Mouse (Mus musculus): ENCODE measurements around the gene Lin52. TPM values are rescaled to one million over a fixed set of nuclear protein-coding genes. Genes with fewer than 3 reads are reported as not detected.
"Not testable (repeated sequence)": the region's sequence is repeated elsewhere in the genome, so short reads cannot be mapped to it uniquely, and the experiment has no call there.

Gene Lin52
- polyA plus RNA-seq, 1 experiment from 2014 or later, result 23.7 TPM

DNA sequence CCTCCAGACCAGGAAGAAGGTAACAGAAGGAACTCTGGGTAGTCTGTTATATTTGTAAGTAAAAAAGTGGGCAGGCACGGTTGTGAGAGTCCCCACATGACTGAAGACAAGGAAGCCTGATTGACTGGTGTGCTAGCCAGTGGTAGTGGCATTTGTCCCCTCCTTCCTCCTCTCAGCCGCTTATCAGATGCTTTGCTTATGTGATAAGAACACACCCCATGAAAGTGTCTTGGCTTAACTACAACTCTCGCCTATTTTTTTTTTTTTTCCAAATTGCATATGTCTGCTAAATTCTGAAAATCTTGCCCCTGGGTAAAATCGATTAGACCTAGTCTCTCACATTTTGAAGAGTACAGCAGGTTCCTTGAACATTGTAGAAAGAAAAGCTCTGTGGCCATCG lies 79.2 kb downstream of the Lin52 start:
- Histone ChIP-seq H3K27me3 (ENCODE audit: insufficient read depth, low read length) (no peaks in the 10 kb centered on the region), H3K9ac (replicated peaks; ENCODE audit: low read length) (no peak overlapping the region), H3K27ac (ENCODE audit: low read length) (no peak overlapping the region), H3K4me3 (ENCODE audit: low read length) (no peak overlapping the region), H3K9me3 (ENCODE audit: low read length) (no peaks in the 10 kb centered on the region), H3K4me2 (replicated peaks; ENCODE audit: low read depth, low read length) (no peak overlapping the region), H3K36me3 (ENCODE audit: insufficient read depth, low read length) (0 out of 2 replicates have a peak, but pooled peaks cover 3% of the 10 kb centered on the region), H3K4me1 (ENCODE audit: insufficient read depth, low read length) (peaks cover 1% of the 10 kb centered on the region)
- WGBS, result 88% methylated on average over 5 of the region's 5 CpGs
- ATAC-seq (ENCODE audit: low FRiP score, low TSS enrichment), result no peak

DNA sequence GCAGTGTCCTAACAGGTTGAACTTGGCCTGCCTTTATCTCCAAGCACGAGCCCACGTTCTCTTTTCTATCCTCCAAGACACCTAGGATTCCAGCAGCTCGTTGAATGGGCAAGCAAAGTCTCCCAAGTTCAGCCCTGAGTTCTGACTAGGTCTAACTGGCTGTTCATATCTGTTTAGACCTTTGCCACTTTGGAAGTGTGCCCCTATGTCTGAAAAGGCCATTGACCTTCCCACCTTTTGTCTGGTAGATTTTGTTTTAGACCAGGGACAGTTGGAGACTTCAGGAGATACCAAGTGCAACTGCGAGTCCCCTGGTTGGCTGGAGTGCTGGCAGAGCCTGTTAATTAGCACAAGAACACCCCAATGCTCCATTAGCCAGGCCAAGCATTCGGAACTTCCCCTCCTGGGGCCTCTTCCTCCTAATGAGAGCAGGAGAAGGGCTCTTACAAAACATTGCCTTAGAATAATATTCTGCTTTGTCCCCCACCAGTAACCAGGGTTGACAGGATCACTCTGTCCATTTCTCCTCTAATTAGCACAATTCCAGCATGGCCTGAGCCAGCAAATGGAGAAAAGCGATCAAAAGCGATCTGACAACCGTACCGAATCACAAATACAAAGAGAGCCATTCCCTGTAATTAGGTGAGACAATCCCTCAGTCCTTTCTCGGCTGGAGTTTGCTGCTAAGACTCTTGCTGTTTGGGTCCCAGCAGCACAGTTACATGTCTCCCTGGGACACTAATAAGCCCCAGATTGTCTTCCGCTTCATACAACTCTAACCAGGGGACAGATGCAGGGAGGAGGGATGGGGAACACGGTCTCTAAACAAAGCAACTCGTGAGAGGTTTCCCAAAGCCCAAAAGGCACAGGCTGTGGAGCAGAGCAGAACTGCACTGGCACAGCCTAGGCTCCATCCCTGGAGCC lies 80.9 kb downstream of the Lin52 start:
- H3K9ac ChIP-seq (replicated peaks; ENCODE audit: low read length), result no peak overlapping the region
- H3K4me3 ChIP-seq (ENCODE audit: low read length), result no peak overlapping the region
- no peak overlapping the region for H3K4me2 ChIP-seq (replicated peaks; ENCODE audit: low read depth, low read length)
- 0 out of 2 replicates have a peak, but pooled peaks cover 3% of the 10 kb centered on the region for H3K36me3 ChIP-seq (ENCODE audit: insufficient read depth, low read length)
- ATAC-seq (ENCODE audit: low FRiP score, low TSS enrichment), result no peak
- H3K27ac ChIP-seq (ENCODE audit: low read length), result no peak overlapping the region
- no peaks in the 10 kb centered on the region for H3K27me3 ChIP-seq (ENCODE audit: insufficient read depth, low read length)
- H3K9me3 ChIP-seq (ENCODE audit: low read length), result no peaks in the 10 kb centered on the region
- no peaks in the 10 kb centered on the region for H3K4me1 ChIP-seq (ENCODE audit: insufficient read depth, low read length)
- WGBS, result 73% methylated on average over 13 of the region's 13 CpGs

DNA sequence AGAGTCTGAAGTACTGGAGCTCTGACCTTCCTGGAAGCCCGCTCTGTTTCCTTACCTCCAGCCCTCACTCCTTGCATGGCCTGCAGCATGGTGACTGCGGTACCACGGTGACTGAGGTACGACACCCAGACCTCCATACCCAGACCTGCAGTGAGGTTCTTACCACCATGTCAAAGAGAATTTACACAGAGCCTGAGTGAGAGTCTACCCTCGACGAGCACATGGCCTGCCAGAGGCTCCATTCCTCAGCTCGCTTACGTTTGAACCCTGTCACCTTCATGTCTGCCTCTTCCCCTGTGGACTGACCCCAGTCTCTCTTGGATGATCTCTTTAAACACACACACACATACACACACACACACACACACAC lies 81.6 kb downstream of the Lin52 start:
- no peaks in the 10 kb centered on the region for H3K27me3 ChIP-seq (ENCODE audit: insufficient read depth, low read length)
- ATAC-seq (ENCODE audit: low FRiP score, low TSS enrichment), result no peak

DNA sequence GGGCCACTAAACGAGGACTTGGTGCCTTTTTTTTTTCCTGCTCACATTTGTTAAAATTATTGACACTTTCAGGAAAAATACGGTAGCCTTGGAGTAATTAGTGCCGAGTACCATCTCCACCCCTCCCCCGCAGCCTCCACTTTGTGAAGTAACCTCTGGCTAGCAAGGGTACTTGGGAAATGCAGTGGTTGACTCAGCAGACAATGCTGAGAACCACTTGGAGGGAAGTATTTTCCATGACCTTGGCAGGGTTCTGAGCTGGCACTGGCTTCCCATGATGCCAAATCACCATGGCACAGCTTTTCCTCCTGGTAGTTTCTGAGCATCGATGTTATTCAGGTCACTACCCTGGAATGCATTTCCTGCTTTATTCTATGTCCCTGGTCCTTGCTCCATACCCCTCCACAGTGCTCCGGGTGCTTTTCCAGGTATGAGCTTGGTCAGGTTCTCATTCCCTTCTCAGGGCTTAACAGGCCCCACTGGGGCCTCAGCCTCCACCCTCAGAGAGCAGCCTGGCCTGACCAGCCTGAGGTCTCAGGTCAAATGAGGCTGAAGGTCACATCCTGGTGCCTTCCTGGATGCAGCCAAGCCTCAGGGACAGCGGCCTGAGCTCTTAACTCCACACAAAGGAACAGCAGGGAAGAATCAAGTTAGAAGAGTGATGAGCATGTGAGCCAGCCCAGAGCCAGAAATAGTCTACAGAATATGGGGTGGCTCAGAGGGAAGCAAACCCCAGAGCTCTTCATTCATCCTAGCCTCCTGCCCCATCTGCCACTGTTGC lies 82.7 kb downstream of the Lin52 start:
- no peak for ATAC-seq (ENCODE audit: low FRiP score, low TSS enrichment)
- Histone ChIP-seq H3K4me3 (ENCODE audit: low read length) (no peak overlapping the region), H3K36me3 (ENCODE audit: insufficient read depth, low read length) (0 out of 2 replicates have a peak, but pooled peaks cover 3% of the 10 kb centered on the region), H3K9ac (replicated peaks; ENCODE audit: low read length) (no peak overlapping the region), H3K4me1 (ENCODE audit: insufficient read depth, low read length) (no peaks in the 10 kb centered on the region), H3K27ac (ENCODE audit: low read length) (no peak overlapping the region), H3K4me2 (replicated peaks; ENCODE audit: low read depth, low read length) (no peak overlapping the region), H3K27me3 (ENCODE audit: insufficient read depth, low read length) (no peaks in the 10 kb centered on the region), H3K9me3 (ENCODE audit: low read length) (no peaks in the 10 kb centered on the region)
- WGBS, result 77% methylated on average over 7 of the region's 7 CpGs

More for the DNA sequence above, 81.6 kb downstream of the Lin52 start:
- Histone ChIP-seq H3K27ac (ENCODE audit: low read length) (no peak overlapping the region), H3K9me3 (ENCODE audit: low read length) (no peaks in the 10 kb centered on the region), H3K9ac (replicated peaks; ENCODE audit: low read length) (no peak overlapping the region), H3K4me2 (replicated peaks; ENCODE audit: low read depth, low read length) (no peak overlapping the region), H3K4me3 (ENCODE audit: low read length) (no peak overlapping the region), H3K4me1 (ENCODE audit: insufficient read depth, low read length) (no peaks in the 10 kb centered on the region), H3K36me3 (ENCODE audit: insufficient read depth, low read length) (0 out of 2 replicates have a peak, but pooled peaks cover 3% of the 10 kb centered on the region)
- WGBS, result 76% methylated on average over 8 of the region's 8 CpGs

DNA sequence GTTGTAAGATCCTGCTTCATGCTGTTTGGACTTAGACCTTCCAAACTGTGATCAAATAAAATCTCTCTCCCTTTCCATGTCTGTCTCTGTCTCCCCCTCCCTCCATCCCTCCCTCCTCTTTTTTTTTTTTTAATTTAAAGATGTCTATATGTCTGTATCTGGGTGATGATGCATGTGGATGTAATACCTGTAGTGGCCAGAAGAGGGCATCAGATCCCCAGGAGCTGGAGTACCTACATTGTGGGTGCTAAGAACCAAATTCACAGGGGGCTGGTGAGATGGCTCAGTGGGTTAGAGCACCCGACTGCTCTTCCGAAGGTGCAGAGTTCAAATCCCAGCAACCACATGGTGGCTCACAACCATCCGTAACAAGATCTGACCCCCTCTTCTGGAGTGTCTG lies 88.3 kb downstream of the Lin52 start:
- H3K9ac ChIP-seq (replicated peaks; ENCODE audit: low read length); H3K27ac ChIP-seq (ENCODE audit: low read length); H3K4me2 ChIP-seq (replicated peaks; ENCODE audit: low read depth, low read length); H3K4me3 ChIP-seq (ENCODE audit: low read length); H3K9me3 ChIP-seq (ENCODE audit: low read length); H3K27me3 ChIP-seq (ENCODE audit: insufficient read depth, low read length); H3K4me1 ChIP-seq (ENCODE audit: insufficient read depth, low read length); H3K36me3 ChIP-seq (ENCODE audit: insufficient read depth, low read length); ATAC-seq (ENCODE audit: low FRiP score, low TSS enrichment): not testable (repeated sequence)
- 65% methylated on average over 2 of the region's 3 CpGs for WGBS

DNA sequence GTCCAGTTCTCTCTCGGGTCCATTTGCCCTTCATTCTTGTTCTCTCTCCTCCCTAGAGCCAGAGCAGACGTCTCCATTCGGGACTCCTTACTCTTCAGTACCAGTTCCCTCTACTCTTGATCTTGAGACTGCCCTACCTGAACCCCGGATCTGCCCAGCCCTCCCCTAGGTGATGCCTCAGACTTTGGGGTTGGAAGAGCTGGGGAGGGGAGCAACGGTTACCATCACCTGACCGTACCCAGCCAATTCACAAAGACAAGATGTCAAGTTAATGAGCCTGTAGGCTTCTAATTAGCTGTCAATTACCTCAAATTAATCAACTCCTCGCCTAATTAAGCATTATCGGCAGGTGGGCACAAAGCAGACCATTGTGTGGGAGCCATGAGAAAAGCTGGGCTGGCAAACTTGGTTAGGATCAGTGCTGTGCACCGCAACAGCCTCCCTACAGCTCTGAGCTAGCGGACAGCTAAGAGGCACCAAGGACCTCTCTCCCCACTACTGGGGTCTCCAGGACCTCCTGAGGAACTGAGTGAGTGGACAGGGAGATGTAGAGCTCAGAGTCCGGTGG lies 90.3 kb downstream of the Lin52 start:
- Histone ChIP-seq H3K27me3 (ENCODE audit: insufficient read depth, low read length) (no peaks in the 10 kb centered on the region), H3K9ac (replicated peaks; ENCODE audit: low read length) (no peak overlapping the region), H3K4me2 (replicated peaks; ENCODE audit: low read depth, low read length) (no peak overlapping the region), H3K9me3 (ENCODE audit: low read length) (no peaks in the 10 kb centered on the region), H3K4me1 (ENCODE audit: insufficient read depth, low read length) (no peaks in the 10 kb centered on the region), H3K27ac (ENCODE audit: low read length) (no peak overlapping the region), H3K4me3 (ENCODE audit: low read length) (no peak overlapping the region), H3K36me3 (ENCODE audit: insufficient read depth, low read length) (no peaks in the 10 kb centered on the region)
- 69% methylated on average over 11 of the region's 11 CpGs for WGBS
- no peak for ATAC-seq (ENCODE audit: low FRiP score, low TSS enrichment)

DNA sequence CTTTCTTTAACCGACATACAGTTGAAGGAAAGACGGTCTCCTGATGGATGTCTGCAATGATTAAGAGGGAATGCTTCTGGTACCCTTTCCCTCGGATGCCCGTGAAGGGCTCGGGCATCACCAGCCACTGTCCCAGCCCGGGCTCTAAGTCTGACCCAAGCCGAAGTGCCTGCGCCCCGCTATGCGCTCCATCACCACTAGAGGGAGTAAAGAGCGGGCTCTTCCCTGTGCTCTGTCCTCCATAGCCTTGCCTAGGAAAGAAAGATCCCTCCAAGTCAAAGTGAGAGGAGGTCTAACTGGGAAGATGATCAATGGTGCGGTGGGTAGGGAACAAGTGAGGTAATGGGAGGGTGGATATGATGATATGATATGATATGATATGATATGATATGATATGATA lies 94.8 kb downstream of the Lin52 start:
- no peak overlapping the region for H3K9ac ChIP-seq (replicated peaks; ENCODE audit: low read length)
- H3K27ac ChIP-seq (ENCODE audit: low read length), result no peak overlapping the region
- 0 out of 2 replicates have a peak, but pooled peaks have one; percentile 69 for ATAC-seq (ENCODE audit: low FRiP score, low TSS enrichment)
- no peak overlapping the region for H3K4me3 ChIP-seq (ENCODE audit: low read length)
- 2% methylated on average over 12 of the region's 12 CpGs for WGBS
- H3K9me3 ChIP-seq (ENCODE audit: low read length), result no peaks in the 10 kb centered on the region
- H3K4me2 ChIP-seq (replicated peaks; ENCODE audit: low read depth, low read length), result no peak overlapping the region
- no peaks in the 10 kb centered on the region for H3K36me3 ChIP-seq (ENCODE audit: insufficient read depth, low read length)
- H3K27me3 ChIP-seq (ENCODE audit: insufficient read depth, low read length), result no peaks in the 10 kb centered on the region
- no peaks in the 10 kb centered on the region for H3K4me1 ChIP-seq (ENCODE audit: insufficient read depth, low read length)

DNA sequence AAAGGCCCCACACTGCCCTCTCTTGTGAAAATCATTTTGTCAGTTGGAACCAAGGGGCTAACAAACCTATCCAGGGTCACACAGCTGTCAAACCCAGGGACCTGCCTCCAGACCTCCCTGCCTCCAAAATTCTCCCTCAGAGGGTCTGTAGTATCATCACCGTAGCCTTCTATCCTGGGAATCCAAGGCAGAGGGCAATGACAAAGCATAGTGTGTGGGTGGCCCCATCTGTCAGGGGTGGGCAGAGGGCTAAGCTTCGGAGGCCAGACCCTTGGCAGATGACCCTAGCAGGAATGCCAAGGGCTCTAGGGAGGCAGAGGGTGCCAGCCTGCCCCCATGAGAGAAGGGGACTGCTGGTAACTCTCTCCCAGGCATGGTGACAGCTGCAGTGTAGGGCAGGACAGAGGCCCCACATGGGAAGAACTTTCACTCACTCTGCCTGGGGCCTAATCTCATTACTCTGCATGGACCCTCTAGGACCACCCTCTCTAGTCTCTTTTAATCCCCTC lies 95.4 kb downstream of the Lin52 start:
- Histone ChIP-seq H3K4me2 (replicated peaks; ENCODE audit: low read depth, low read length) (no peak overlapping the region), H3K9ac (replicated peaks; ENCODE audit: low read length) (no peak overlapping the region), H3K27ac (ENCODE audit: low read length) (no peak overlapping the region), H3K4me1 (ENCODE audit: insufficient read depth, low read length) (no peaks in the 10 kb centered on the region), H3K9me3 (ENCODE audit: low read length) (no peaks in the 10 kb centered on the region), H3K4me3 (ENCODE audit: low read length) (no peak overlapping the region), H3K36me3 (ENCODE audit: insufficient read depth, low read length) (no peaks in the 10 kb centered on the region), H3K27me3 (ENCODE audit: insufficient read depth, low read length) (no peaks in the 10 kb centered on the region)
- 0 out of 2 replicates have a peak, but pooled peaks have one; percentile 19 for ATAC-seq (ENCODE audit: low FRiP score, low TSS enrichment)
- 77% methylated on average over 2 of the region's 2 CpGs for WGBS

DNA sequence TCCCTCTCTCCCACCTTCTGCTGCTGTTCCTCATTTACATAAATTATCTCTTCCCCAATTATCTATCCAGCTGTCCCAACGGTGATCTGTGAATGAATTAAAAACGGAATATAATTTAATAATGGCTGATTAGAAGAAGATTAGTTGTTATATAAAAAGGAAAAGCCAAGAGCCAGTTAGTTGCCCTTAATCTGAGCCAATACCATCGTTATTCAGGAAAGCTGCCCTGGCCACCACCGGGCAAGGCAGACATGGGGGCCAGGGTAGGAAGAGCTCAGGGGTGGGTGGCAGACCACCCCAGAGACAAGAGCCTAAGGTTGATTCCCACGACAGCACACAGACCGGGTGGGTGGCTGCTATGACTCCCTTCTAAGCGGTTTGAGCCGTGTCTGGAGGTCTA lies 97.0 kb downstream of the Lin52 start:
- no peak overlapping the region for H3K4me2 ChIP-seq (replicated peaks; ENCODE audit: low read depth, low read length)
- H3K27me3 ChIP-seq (ENCODE audit: insufficient read depth, low read length), result no peaks in the 10 kb centered on the region
- WGBS, result 61% methylated on average over 8 of the region's 8 CpGs

More for the DNA sequence above, 97.0 kb downstream of the Lin52 start:
- Histone ChIP-seq H3K27ac (ENCODE audit: low read length) (no peak overlapping the region), H3K9me3 (ENCODE audit: low read length) (no peaks in the 10 kb centered on the region), H3K4me1 (ENCODE audit: insufficient read depth, low read length) (no peaks in the 10 kb centered on the region), H3K36me3 (ENCODE audit: insufficient read depth, low read length) (no peaks in the 10 kb centered on the region), H3K9ac (replicated peaks; ENCODE audit: low read length) (no peak overlapping the region), H3K4me3 (ENCODE audit: low read length) (no peak overlapping the region)
- no peak for ATAC-seq (ENCODE audit: low FRiP score, low TSS enrichment)
